Mouse (Mus musculus): Measurements from ENCODE around the gene Axin2. TPM values are rescaled to one million over a fixed set of nuclear protein-coding genes. Genes with fewer than 3 reads are reported as not detected.

Axin2 gene
- polyA plus RNA-seq, 1 experiment from 2014 or later = 19.7 TPM

GRCm38 (mm10) chr11:108891871-108892380 lies 28.2 kb upstream of the Axin2 start:
- no peaks in the 10 kb centered on the region for H3K27me3 ChIP-seq
- ATAC-seq (ENCODE audit: low FRiP score, low read depth) = peak; percentile 73
- peak overlapping the region; percentile 66 for H3K9ac ChIP-seq
- H3K4me3 ChIP-seq = peak overlapping the region; percentile 43
- peak overlapping the region; percentile 97 for H3K27ac ChIP-seq
- no peaks in the 10 kb centered on the region for H3K36me3 ChIP-seq
- H3K9me3 ChIP-seq = no peaks in the 10 kb centered on the region
- H3K4me1 ChIP-seq = peaks cover 60% of the 10 kb centered on the region
- 2% methylated on average over 21 of the region's 21 CpGs for WGBS
- H3K4me2 ChIP-seq (replicated peaks) = peak overlapping the region; percentile 74

- Histone ChIP-seq H3K4me2 (replicated peaks) (peak overlapping the region; percentile 54), H3K36me3 (no peaks in the 10 kb centered on the region), H3K9me3 (no peaks in the 10 kb centered on the region), H3K27ac (peak overlapping the region; percentile 55; the same call in 1 of the 2 replicates), H3K4me3 (peak overlapping the region; percentile 20; the same call in 1 of the 2 replicates), H3K9ac (no peak overlapping the region), H3K27me3 (no peaks in the 10 kb centered on the region), H3K4me1 (peaks cover 58% of the 10 kb centered on the region)
- 6% methylated on average over 7 of the region's 7 CpGs for WGBS
- no peak for ATAC-seq (ENCODE audit: low FRiP score, low read depth)
Measured at GRCm38 (mm10) chr11:108892406-108892805, 27.7 kb upstream of the Axin2 start.

- no peaks in the 10 kb centered on the region for H3K9me3 ChIP-seq
- ATAC-seq (ENCODE audit: low FRiP score, low read depth) = no peak
- no peak overlapping the region for H3K4me3 ChIP-seq
- peak overlapping the region; percentile 30; the same call in 1 of the 2 replicates for H3K4me2 ChIP-seq (replicated peaks)
- 39% methylated on average over 12 of the region's 12 CpGs for WGBS
- H3K4me1 ChIP-seq = peaks cover 58% of the 10 kb centered on the region
- no peaks in the 10 kb centered on the region for H3K36me3 ChIP-seq
- no peaks in the 10 kb centered on the region for H3K27me3 ChIP-seq
- no peak overlapping the region for H3K27ac ChIP-seq
- H3K9ac ChIP-seq = no peak overlapping the region
Measured at GRCm38 (mm10) chr11:108893232-108893790, 26.8 kb upstream of the Axin2 start.

GRCm38 (mm10) chr11:108893855-108894510 lies 26.2 kb upstream of the Axin2 start:
- Histone ChIP-seq H3K27me3 (no peaks in the 10 kb centered on the region), H3K9me3 (no peaks in the 10 kb centered on the region), H3K36me3 (no peaks in the 10 kb centered on the region), H3K4me1 (peaks cover 58% of the 10 kb centered on the region), H3K4me3 (no peak overlapping the region), H3K27ac (no peak overlapping the region; the same call in 1 of the 2 replicates), H3K4me2 (replicated peaks) (no peak overlapping the region), H3K9ac (0 out of 2 replicates have a peak overlapping the region, but pooled peaks have one; percentile 9)
- 36% methylated on average over 10 of the region's 10 CpGs for WGBS
- ATAC-seq (ENCODE audit: low FRiP score, low read depth) = no peak

- H3K4me3 ChIP-seq = no peak overlapping the region
- no peak overlapping the region for H3K27ac ChIP-seq
- ATAC-seq (ENCODE audit: low FRiP score, low read depth) = no peak
- 84% methylated on average over 4 of the region's 4 CpGs for WGBS
- H3K4me2 ChIP-seq (replicated peaks) = no peak overlapping the region
- H3K9me3 ChIP-seq = no peaks in the 10 kb centered on the region
- H3K4me1 ChIP-seq = peaks cover 43% of the 10 kb centered on the region
- no peak overlapping the region for H3K9ac ChIP-seq
- no peaks in the 10 kb centered on the region for H3K27me3 ChIP-seq
- no peaks in the 10 kb centered on the region for H3K36me3 ChIP-seq
Measured at GRCm38 (mm10) chr11:108897034-108897433, 23.1 kb upstream of the Axin2 start.

GRCm38 (mm10) chr11:108898063-108898462 lies 22.1 kb upstream of the Axin2 start:
- Histone ChIP-seq H3K27me3 (no peaks in the 10 kb centered on the region), H3K4me3 (no peak overlapping the region), H3K9me3 (no peaks in the 10 kb centered on the region), H3K9ac (no peak overlapping the region), H3K36me3 (no peaks in the 10 kb centered on the region), H3K4me1 (peaks cover 42% of the 10 kb centered on the region), H3K27ac (no peak overlapping the region), H3K4me2 (replicated peaks) (no peak overlapping the region)
- ATAC-seq (ENCODE audit: low FRiP score, low read depth) = no peak
- 61% methylated on average over 9 of the region's 9 CpGs for WGBS

- H3K36me3 ChIP-seq = no peaks in the 10 kb centered on the region
- H3K27ac ChIP-seq = no peak overlapping the region
- no peak overlapping the region for H3K9ac ChIP-seq
- peaks cover 38% of the 10 kb centered on the region for H3K4me1 ChIP-seq
- H3K9me3 ChIP-seq = no peaks in the 10 kb centered on the region
- no peak for ATAC-seq (ENCODE audit: low FRiP score, low read depth)
- H3K4me3 ChIP-seq = no peak overlapping the region
- H3K27me3 ChIP-seq = no peaks in the 10 kb centered on the region
- H3K4me2 ChIP-seq (replicated peaks) = no peak overlapping the region
- 77% methylated on average over 6 of the region's 6 CpGs for WGBS
Measured at GRCm38 (mm10) chr11:108898483-108898882, 21.7 kb upstream of the Axin2 start.

- Histone ChIP-seq H3K9ac (no peak overlapping the region), H3K27ac (peak overlapping the region; percentile 58; the same call in 1 of the 2 replicates), H3K4me2 (replicated peaks) (no peak overlapping the region), H3K4me3 (no peak overlapping the region), H3K4me1 (peaks cover 32% of the 10 kb centered on the region), H3K9me3 (no peaks in the 10 kb centered on the region), H3K27me3 (no peaks in the 10 kb centered on the region), H3K36me3 (no peaks in the 10 kb centered on the region)
- no peak for ATAC-seq (ENCODE audit: low FRiP score, low read depth)
- whole genome bisulfite sequencing = 74% methylated on average over 9 of the region's 10 CpGs
Measured at GRCm38 (mm10) chr11:108900718-108901488, 19.2 kb upstream of the Axin2 start.

- Histone ChIP-seq H3K27me3 (no peaks in the 10 kb centered on the region), H3K9me3 (no peaks in the 10 kb centered on the region), H3K4me2 (replicated peaks) (no peak overlapping the region), H3K36me3 (no peaks in the 10 kb centered on the region), H3K4me1 (peaks cover 32% of the 10 kb centered on the region), H3K4me3 (no peak overlapping the region), H3K27ac (no peak overlapping the region), H3K9ac (no peak overlapping the region)
- 81% methylated on average over 7 of the region's 7 CpGs for WGBS
- ATAC-seq (ENCODE audit: low FRiP score, low read depth) = no peak
Measured at GRCm38 (mm10) chr11:108901670-108902069, 18.5 kb upstream of the Axin2 start.

GRCm38 (mm10) chr11:108902303-108902702 lies 17.8 kb upstream of the Axin2 start:
- Histone ChIP-seq H3K27ac (no peak overlapping the region), H3K36me3 (no peaks in the 10 kb centered on the region), H3K9me3 (no peaks in the 10 kb centered on the region), H3K9ac (no peak overlapping the region), H3K27me3 (no peaks in the 10 kb centered on the region), H3K4me1 (peaks cover 32% of the 10 kb centered on the region), H3K4me3 (no peak overlapping the region), H3K4me2 (replicated peaks) (no peak overlapping the region)
- WGBS = 79% methylated on average over 4 of the region's 4 CpGs
- ATAC-seq (ENCODE audit: low FRiP score, low read depth) = no peak

- no peaks in the 10 kb centered on the region for H3K36me3 ChIP-seq
- 0 out of 2 replicates have a peak, but pooled peaks cover 9% of the 10 kb centered on the region for H3K27me3 ChIP-seq
- H3K9me3 ChIP-seq = no peaks in the 10 kb centered on the region
- H3K27ac ChIP-seq = no peak overlapping the region
- 35% methylated on average over 7 of the region's 7 CpGs for WGBS
- no peak for ATAC-seq (ENCODE audit: low FRiP score, low read depth)
- no peak overlapping the region for H3K9ac ChIP-seq
- no peak overlapping the region for H3K4me3 ChIP-seq
- peaks cover 42% of the 10 kb centered on the region for H3K4me1 ChIP-seq
- no peak overlapping the region for H3K4me2 ChIP-seq (replicated peaks)
Measured at GRCm38 (mm10) chr11:108906590-108907254, 13.4 kb upstream of the Axin2 start.
